Mouse (Mus musculus) G1E (cell line): ENCODE data around the gene C530008M17Rik. TPM values are rescaled to one million over a fixed set of nuclear protein-coding genes. Genes with fewer than 3 reads are reported as not detected.
A peak's percentile ranks its signal among the peaks of the same experiment; 100 is the strongest.

Experiments used
- ATAC-seq: 2 replicates; pipeline ENCODE4 v1.8.0; 2016; ENCODE audit warnings: mild to moderate bottlenecking; ENCODE audit not compliant: insufficient number of reproducible peaks, poor library complexity, low FRiP score, severe bottlenecking; ENCODE audit errors: extremely low read depth
- DNase-seq: peaks from one replicate; pipeline ENCODE4 v3.0.0; 2012; ENCODE audit warnings: low spot score
- H3K27me3 ChIP-seq: 2 replicates; pipeline ENCODE4 v1.6.1; 2012; ENCODE audit warnings: mild to moderate bottlenecking, low read length, inconsistent platforms; ENCODE audit not compliant: insufficient read depth
- H3K36me3 ChIP-seq: replicated peaks from 2 replicates; pipeline ENCODE3; 2012; ENCODE audit warnings: mild to moderate bottlenecking, inconsistent platforms
- H3K4me1 ChIP-seq: 2 replicates; pipeline ENCODE4 v1.6.1; 2012; ENCODE audit warnings: low read depth, low read length, inconsistent platforms, mixed read lengths; ENCODE audit not compliant: insufficient read depth
- H3K4me3 ChIP-seq: 2 replicates; pipeline ENCODE4 v1.5.1; 2012; ENCODE audit warnings: low read depth, mild to moderate bottlenecking, inconsistent platforms, low read length, moderate library complexity, mixed read lengths
- H3K9me3 ChIP-seq: replicated peaks from 2 replicates; pipeline ENCODE4 v1.6.1; 2012; ENCODE audit warnings: inconsistent platforms
- CTCF ChIP-seq: IDR thresholded peaks from 2 replicates; pipeline ENCODE4 v1.5.1; 2012; ENCODE audit warnings: low read depth, low read length, inconsistent platforms, mixed read lengths
- GATA1 ChIP-seq: IDR thresholded peaks from 2 replicates; pipeline ENCODE4 v1.6.1; 2012; ENCODE audit warnings: borderline replicate concordance, low read length, inconsistent platforms, mixed read lengths
- GATA2 ChIP-seq: IDR thresholded peaks from 2 replicates; pipeline ENCODE4 v1.6.1; 2012; ENCODE audit warnings: low read depth, low read length, inconsistent platforms, borderline replicate concordance
- POLR2AphosphoS5 ChIP-seq: IDR thresholded peaks from 2 replicates; pipeline ENCODE4 v1.6.1; 2012; ENCODE audit warnings: low read depth, low read length, inconsistent platforms; ENCODE audit not compliant: insufficient replicate concordance
- TAL1 ChIP-seq: conservative IDR thresholded peaks from 2 replicates; pipeline ENCODE4 v1.6.1; 2012; ENCODE audit warnings: low read depth, low read length, inconsistent platforms, mixed read lengths
- polyA plus RNA-seq: library from polyadenylated mRNA; stranded (reverse); fragments of >175 nt; gene quantifications from 2 replicates; pipeline ENCODE4 v1.2.3, GENCODE M21; 2012
- total RNA-seq, 2 experiments: library from RNA; stranded (forward) in 1 of 2; stranded (reverse) in 1 of 2; fragments of 200-1000 nt in 1 of 2; fragments of >200 nt in 1 of 2; fragmentation: Nextera tagmentation in 1 of 2; gene quantifications; 2 replicates each; pipeline ENCODE4 v1.2.3; 2014 to 2017

Gene C530008M17Rik
- total and polyA plus RNA-seq, 3 experiments: 7.3 to 41.5 (median 25.1) TPM

GRCm38 (mm10) chr5:76674022-76674653 lies 17.8 kb downstream of the C530008M17Rik start:
- peaks cover 74% of the 10 kb centered on the region for H3K36me3 ChIP-seq

GRCm38 (mm10) chr5:76675369-76675768 lies 19.1 kb downstream of the C530008M17Rik start:
- TF ChIP-seq TAL1 (no peak), GATA2 (no peak), POLR2AphosphoS5 (no peak), GATA1 (no peak), CTCF (no peak)
- no peak for ATAC-seq
- Histone ChIP-seq H3K27me3 (no peaks in the 10 kb centered on the region), H3K4me1 (peaks cover 36% of the 10 kb centered on the region), H3K9me3 (peaks cover 2% of the 10 kb centered on the region; the same call in 1 of the 2 replicates), H3K4me3 (no peak overlapping the region), H3K36me3 (peaks cover 70% of the 10 kb centered on the region)
- no peak for DNase-seq

More at GRCm38 (mm10) chr5:76674022-76674653, 17.8 kb downstream of the C530008M17Rik start:
- TF ChIP-seq POLR2AphosphoS5: no peak
- TF ChIP-seq GATA1: no peak
- no peak for TF ChIP-seq GATA2
- no peak for TF ChIP-seq TAL1
- TF ChIP-seq CTCF: no peak
- Histone ChIP-seq H3K9me3 (peaks cover 2% of the 10 kb centered on the region; the same call in 1 of the 2 replicates), H3K27me3 (no peaks in the 10 kb centered on the region), H3K4me3 (no peak overlapping the region), H3K4me1 (peaks cover 39% of the 10 kb centered on the region)
- DNase-seq (no peak), ATAC-seq (no peak)

GRCm38 (mm10) chr5:76680959-76681358 lies 24.6 kb downstream of the C530008M17Rik start:
- no peaks in the 10 kb centered on the region for H3K27me3 ChIP-seq
- H3K9me3 ChIP-seq: no peaks in the 10 kb centered on the region
- DNase-seq: no peak
- ATAC-seq: no peak
- no peak overlapping the region for H3K4me3 ChIP-seq
- peaks cover 45% of the 10 kb centered on the region for H3K36me3 ChIP-seq
- H3K4me1 ChIP-seq: peaks cover 33% of the 10 kb centered on the region
- TF ChIP-seq TAL1: no peak
- TF ChIP-seq GATA2: no peak
- no peak for TF ChIP-seq POLR2AphosphoS5

GRCm38 (mm10) chr5:76681895-76682656 lies 25.8 kb downstream of the C530008M17Rik start:
- Histone ChIP-seq H3K27me3 (no peaks in the 10 kb centered on the region), H3K4me3 (no peak overlapping the region), H3K36me3 (peaks cover 40% of the 10 kb centered on the region), H3K4me1 (peaks cover 27% of the 10 kb centered on the region), H3K9me3 (no peaks in the 10 kb centered on the region)
- ATAC-seq (no peak), DNase-seq (no peak)
- TF ChIP-seq GATA1: no peak
- TF ChIP-seq POLR2AphosphoS5: no peak
- TF ChIP-seq TAL1: no peak
- TF ChIP-seq CTCF: no peak
- no peak for TF ChIP-seq GATA2

- DNase-seq (no peak), ATAC-seq (no peak)
- Histone ChIP-seq H3K9me3 (no peaks in the 10 kb centered on the region), H3K4me1 (peaks cover 29% of the 10 kb centered on the region), H3K36me3 (peaks cover 39% of the 10 kb centered on the region), H3K27me3 (no peaks in the 10 kb centered on the region), H3K4me3 (no peak overlapping the region)
- no peak for TF ChIP-seq GATA1
- TF ChIP-seq CTCF: no peak
- TF ChIP-seq POLR2AphosphoS5: no peak
Observed at GRCm38 (mm10) chr5:76683455-76683854, 27.1 kb downstream of the C530008M17Rik start.

GRCm38 (mm10) chr5:76684658-76685605 lies 28.6 kb downstream of the C530008M17Rik start:
- Histone ChIP-seq H3K4me1 (peaks cover 27% of the 10 kb centered on the region), H3K27me3 (no peaks in the 10 kb centered on the region), H3K36me3 (peaks cover 35% of the 10 kb centered on the region), H3K4me3 (no peak overlapping the region), H3K9me3 (no peaks in the 10 kb centered on the region)
- DNase-seq (peak; percentile 36), ATAC-seq (peak; percentile 28)
- no peak for TF ChIP-seq CTCF
- 0 out of 2 replicates have a peak, but pooled peaks have one; percentile 13 for TF ChIP-seq TAL1
- no peak for TF ChIP-seq GATA2
- TF ChIP-seq POLR2AphosphoS5: no peak
